Mouse (Mus musculus): ENCODE measurements at regions not wholly inside any gene's neighbourhood (a gene's known extent, or its start where the extent isn't known, plus 50 kb on each side); places are given as distances from the start of the nearest gene placed in this dataset.

- no peaks in the 10 kb centered on the region for H3K36me3 ChIP-seq (ENCODE audit: control insufficient read depth, insufficient read depth, low read length)
- DNase-seq (ENCODE audit: low spot score) (no peak), ATAC-seq (ENCODE audit: low read depth) (no peak)
- no peaks in the 10 kb centered on the region for H3K9me3 ChIP-seq (ENCODE audit: control insufficient read depth, low read length)
- no peak overlapping the region for H3K9ac ChIP-seq (ENCODE audit: low read depth, low read length)
- H3K27ac ChIP-seq (replicated peaks; ENCODE audit: low read depth, low read length) = no peak overlapping the region
- no peaks in the 10 kb centered on the region for H3K4me1 ChIP-seq (ENCODE audit: control insufficient read depth, insufficient read depth, low read length)
- 45% methylated on average over 1 of the region's 1 CpGs for WGBS
- no peak overlapping the region for H3K4me3 ChIP-seq (ENCODE audit: low read depth, low read length)
- no peak overlapping the region for H3K4me2 ChIP-seq (ENCODE audit: low read depth, low read length)
- no peaks in the 10 kb centered on the region for H3K27me3 ChIP-seq (replicated peaks; ENCODE audit: control insufficient read depth, insufficient read depth, low read length)
Measured at GRCm38 (mm10) chr5:28596537-28597314, 129.7 kb upstream of the Shh start.

- H3K4me2 ChIP-seq (ENCODE audit: low read depth, low read length) = no peak overlapping the region
- H3K27ac ChIP-seq (replicated peaks; ENCODE audit: low read depth, low read length) = no peak overlapping the region
- no peaks in the 10 kb centered on the region for H3K9me3 ChIP-seq (ENCODE audit: control insufficient read depth, low read length)
- no peaks in the 10 kb centered on the region for H3K27me3 ChIP-seq (replicated peaks; ENCODE audit: control insufficient read depth, insufficient read depth, low read length)
- ATAC-seq (ENCODE audit: low read depth) (no peak), DNase-seq (ENCODE audit: low spot score) (no peak)
- 78% methylated on average over 5 of the region's 5 CpGs for WGBS
- no peak overlapping the region for H3K9ac ChIP-seq (ENCODE audit: low read depth, low read length)
- no peaks in the 10 kb centered on the region for H3K4me1 ChIP-seq (ENCODE audit: control insufficient read depth, insufficient read depth, low read length)
- H3K4me3 ChIP-seq (ENCODE audit: low read depth, low read length) = no peak overlapping the region
- H3K36me3 ChIP-seq (ENCODE audit: control insufficient read depth, insufficient read depth, low read length) = no peaks in the 10 kb centered on the region
Measured at GRCm38 (mm10) chr5:28571347-28571998, 104.4 kb upstream of the Shh start.

GRCm38 (mm10) chr5:28568417-28568816, 101.4 kb upstream of the Shh start:
- Histone ChIP-seq H3K4me1 (ENCODE audit: control insufficient read depth, insufficient read depth, low read length) (no peaks in the 10 kb centered on the region), H3K27me3 (replicated peaks; ENCODE audit: control insufficient read depth, insufficient read depth, low read length) (no peaks in the 10 kb centered on the region), H3K9ac (ENCODE audit: low read depth, low read length) (no peak overlapping the region), H3K4me2 (ENCODE audit: low read depth, low read length) (no peak overlapping the region), H3K9me3 (ENCODE audit: control insufficient read depth, low read length) (no peaks in the 10 kb centered on the region), H3K27ac (replicated peaks; ENCODE audit: low read depth, low read length) (no peak overlapping the region), H3K36me3 (ENCODE audit: control insufficient read depth, insufficient read depth, low read length) (no peaks in the 10 kb centered on the region), H3K4me3 (ENCODE audit: low read depth, low read length) (no peak overlapping the region)
- DNase-seq (ENCODE audit: low spot score) (no peak), ATAC-seq (ENCODE audit: low read depth) (no peak)

- DNase-seq (ENCODE audit: low spot score) = no peak
- Histone ChIP-seq H3K9ac (ENCODE audit: low read depth, low read length) (no peak overlapping the region), H3K27me3 (replicated peaks; ENCODE audit: control insufficient read depth, insufficient read depth, low read length) (no peaks in the 10 kb centered on the region), H3K27ac (replicated peaks; ENCODE audit: low read depth, low read length) (no peak overlapping the region), H3K9me3 (ENCODE audit: control insufficient read depth, low read length) (no peaks in the 10 kb centered on the region), H3K4me2 (ENCODE audit: low read depth, low read length) (no peak overlapping the region), H3K4me1 (ENCODE audit: control insufficient read depth, insufficient read depth, low read length) (no peaks in the 10 kb centered on the region), H3K4me3 (ENCODE audit: low read depth, low read length) (no peak overlapping the region), H3K36me3 (ENCODE audit: control insufficient read depth, insufficient read depth, low read length) (no peaks in the 10 kb centered on the region)
- no peak for ATAC-seq (ENCODE audit: low read depth)
- WGBS = 78% methylated on average over 5 of the region's 5 CpGs
Measured at GRCm38 (mm10) chr5:28567341-28567905, 100.4 kb upstream of the Shh start.

- no peaks in the 10 kb centered on the region for H3K9me3 ChIP-seq (ENCODE audit: control insufficient read depth, low read length)
- DNase-seq (ENCODE audit: low spot score) = no peak
- no peaks in the 10 kb centered on the region for H3K36me3 ChIP-seq (ENCODE audit: control insufficient read depth, insufficient read depth, low read length)
- no peak for ATAC-seq (ENCODE audit: low read depth)
- no peak overlapping the region for H3K9ac ChIP-seq (ENCODE audit: low read depth, low read length)
- H3K4me1 ChIP-seq (ENCODE audit: control insufficient read depth, insufficient read depth, low read length) = no peaks in the 10 kb centered on the region
- H3K4me3 ChIP-seq (ENCODE audit: low read depth, low read length) = no peak overlapping the region
- 6% methylated on average over 3 of the region's 3 CpGs for WGBS
- H3K4me2 ChIP-seq (ENCODE audit: low read depth, low read length) = no peak overlapping the region
- no peaks in the 10 kb centered on the region for H3K27me3 ChIP-seq (replicated peaks; ENCODE audit: control insufficient read depth, insufficient read depth, low read length)
- no peak overlapping the region for H3K27ac ChIP-seq (replicated peaks; ENCODE audit: low read depth, low read length)
Measured at GRCm38 (mm10) chr5:28563401-28563800, 96.3 kb upstream of the Shh start.

- no peak for ATAC-seq (ENCODE audit: low read depth)
- no peaks in the 10 kb centered on the region for H3K9me3 ChIP-seq (ENCODE audit: control insufficient read depth, low read length)
- WGBS = 76% methylated on average over 1 of the region's 1 CpGs
Measured at GRCm38 (mm10) chr5:28562917-28563316, 95.9 kb upstream of the Shh start.

GRCm38 (mm10) chr5:28553543-28553942, 86.5 kb upstream of the Shh start:
- WGBS = 79% methylated on average over 2 of the region's 2 CpGs
- ATAC-seq (ENCODE audit: low read depth) = no peak
- no peak overlapping the region for H3K4me2 ChIP-seq (ENCODE audit: low read depth, low read length)

More at GRCm38 (mm10) chr5:28562917-28563316, 95.9 kb upstream of the Shh start:
- Histone ChIP-seq H3K27me3 (replicated peaks; ENCODE audit: control insufficient read depth, insufficient read depth, low read length) (no peaks in the 10 kb centered on the region), H3K4me1 (ENCODE audit: control insufficient read depth, insufficient read depth, low read length) (no peaks in the 10 kb centered on the region), H3K36me3 (ENCODE audit: control insufficient read depth, insufficient read depth, low read length) (no peaks in the 10 kb centered on the region), H3K27ac (replicated peaks; ENCODE audit: low read depth, low read length) (no peak overlapping the region), H3K4me2 (ENCODE audit: low read depth, low read length) (no peak overlapping the region), H3K4me3 (ENCODE audit: low read depth, low read length) (no peak overlapping the region), H3K9ac (ENCODE audit: low read depth, low read length) (no peak overlapping the region)
- DNase-seq (ENCODE audit: low spot score) = no peak

GRCm38 (mm10) chr5:28530202-28530855, 63.3 kb upstream of the Shh start:
- DNase-seq (ENCODE audit: low spot score) = peak; percentile 7
- H3K4me3 ChIP-seq (ENCODE audit: low read depth, low read length) = no peak overlapping the region
- no peak for ATAC-seq (ENCODE audit: low read depth)
- no peaks in the 10 kb centered on the region for H3K27me3 ChIP-seq (replicated peaks; ENCODE audit: control insufficient read depth, insufficient read depth, low read length)
- no peak overlapping the region for H3K9ac ChIP-seq (ENCODE audit: low read depth, low read length)
- no peak overlapping the region for H3K4me2 ChIP-seq (ENCODE audit: low read depth, low read length)
- H3K36me3 ChIP-seq (ENCODE audit: control insufficient read depth, insufficient read depth, low read length) = no peaks in the 10 kb centered on the region
- H3K9me3 ChIP-seq (ENCODE audit: control insufficient read depth, low read length) = no peaks in the 10 kb centered on the region
- no peaks in the 10 kb centered on the region for H3K4me1 ChIP-seq (ENCODE audit: control insufficient read depth, insufficient read depth, low read length)
- WGBS = 56% methylated on average over 6 of the region's 6 CpGs
- H3K27ac ChIP-seq (replicated peaks; ENCODE audit: low read depth, low read length) = no peak overlapping the region

More at GRCm38 (mm10) chr5:28553543-28553942, 86.5 kb upstream of the Shh start:
- Histone ChIP-seq H3K9me3 (ENCODE audit: control insufficient read depth, low read length) (no peaks in the 10 kb centered on the region), H3K36me3 (ENCODE audit: control insufficient read depth, insufficient read depth, low read length) (no peaks in the 10 kb centered on the region), H3K27me3 (replicated peaks; ENCODE audit: control insufficient read depth, insufficient read depth, low read length) (no peaks in the 10 kb centered on the region), H3K9ac (ENCODE audit: low read depth, low read length) (no peak overlapping the region), H3K4me3 (ENCODE audit: low read depth, low read length) (no peak overlapping the region), H3K27ac (replicated peaks; ENCODE audit: low read depth, low read length) (no peak overlapping the region), H3K4me1 (ENCODE audit: control insufficient read depth, insufficient read depth, low read length) (no peaks in the 10 kb centered on the region)
- DNase-seq (ENCODE audit: low spot score) = no peak

All from embryonic facial prominence, embryonic 14.5 days (tissue).